22 mouse cellular contexts compared by ENCODE assay signal in the genomic region with DNA sequence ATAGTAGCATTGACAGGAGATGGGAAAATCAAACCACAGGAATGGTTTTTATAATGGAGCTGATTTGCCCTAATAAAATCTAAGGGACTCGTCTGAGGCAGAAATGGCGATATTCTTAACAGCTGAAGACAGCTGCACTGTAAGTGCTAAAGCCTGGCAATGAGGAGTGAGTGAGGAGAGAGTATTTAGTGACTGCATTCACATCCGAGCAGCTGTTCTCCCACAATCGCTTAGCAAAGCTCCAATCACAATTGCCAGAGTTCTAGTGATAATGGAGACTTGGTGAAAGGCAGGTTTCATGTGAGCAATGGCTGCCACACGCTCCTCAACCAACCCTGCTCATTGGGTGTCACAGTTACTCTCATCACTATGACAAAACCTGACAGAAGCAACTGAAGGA.
"Had no signal": no experiment of that assay in that cellular context is flagged by ENCODE, and none has a peak within 500 bp of the region (broad histone marks: within the 10 kb centered on the region; RNA-seq: fewer than 3 reads in every experiment).

No protein-coding gene starts in this region.

- H3K27ac ChIP-seq: layer of hippocampus, adult 2 months; limb, embryonic 15.5 days; liver, embryonic 14.5 days; neural tube, embryonic 12.5 days; neural tube, embryonic 15.5 days; stomach, postnatal 0 days had no signal

- H3K27me3 ChIP-seq: limb, embryonic 15.5 days; neural tube, embryonic 12.5 days; neural tube, embryonic 15.5 days had no signal

- H3K36me3 ChIP-seq: limb, embryonic 15.5 days; neural tube, embryonic 12.5 days; neural tube, embryonic 15.5 days had no signal

- H3K9ac ChIP-seq: limb, embryonic 15.5 days; liver, embryonic 14.5 days; liver, postnatal 0 days; lung, embryonic 14.5 days; neural tube, embryonic 12.5 days; neural tube, embryonic 15.5 days had no signal

- H3K4me2 ChIP-seq: limb, embryonic 15.5 days; liver, embryonic 11.5 days; lung, embryonic 14.5 days; midbrain, embryonic 11.5 days; neural tube, embryonic 12.5 days; neural tube, embryonic 15.5 days had no signal

- H3K9me3 ChIP-seq: limb, embryonic 15.5 days; neural tube, embryonic 12.5 days; neural tube, embryonic 15.5 days had no signal

- H3K4me3 ChIP-seq: layer of hippocampus, adult 2 months; limb, embryonic 15.5 days; neural tube, embryonic 12.5 days; neural tube, embryonic 15.5 days had no signal

- H3K4me1 ChIP-seq: limb, embryonic 15.5 days; neural tube, embryonic 12.5 days; neural tube, embryonic 15.5 days had no signal

- DNase-seq: kidney, adult 9 months; kidney, postnatal 25 days; layer of hippocampus, adult 9-11 months; liver, postnatal 0 days; lung, embryonic 14.5 days; lung, postnatal 14 days; lung, postnatal 4 days; midbrain, embryonic 14.5 days; right cerebral cortex, adult 18-20 months; right cerebral cortex, postnatal 14 days; right cerebral cortex, postnatal 4 days; thymus, adult 2 months; thymus, postnatal 14 days; thymus, postnatal 4 days had no signal
